Mouse (Mus musculus) neural tube, embryonic 15.5 days (tissue): ENCODE measurements at regions not wholly inside any gene's neighbourhood (a gene's known extent, or its start where the extent isn't known, plus 50 kb on each side); places are given as distances from the start of the nearest gene placed in this dataset. TPM values are rescaled to one million over a fixed set of nuclear protein-coding genes. Genes with fewer than 3 reads are reported as not detected.

Source experiments
- ATAC-seq: fragments of 200-750 bp; cut with Nextera tagmentation; 2 replicates; pipeline ENCODE4 v1.8.0; 2017; ENCODE audit warnings: mild to moderate bottlenecking, moderate TSS enrichment, moderate library complexity; ENCODE audit not compliant: low FRiP score
- H3K27ac ChIP-seq: fragments of 300-500 bp; sonication (generic); replicated peaks from 2 replicates; pipeline ENCODE4 v1.5.1; 2015; ENCODE audit warnings: mild to moderate bottlenecking, inconsistent platforms
- H3K27me3 ChIP-seq: fragments of 300-500 bp; sonication (generic); replicated peaks from 2 replicates; pipeline ENCODE4 v1.6.1; 2015; ENCODE audit warnings: inconsistent platforms
- H3K36me3 ChIP-seq: fragments of 300-500 bp; sonication (generic); 2 replicates; pipeline ENCODE4 v1.6.1; 2015; ENCODE audit warnings: inconsistent platforms
- H3K4me1 ChIP-seq: fragments of 300-500 bp; sonication (generic); 2 replicates; pipeline ENCODE4 v1.6.1; 2015; ENCODE audit warnings: inconsistent platforms
- H3K4me2 ChIP-seq: fragments of 300-500 bp; sonication (generic); 2 replicates; pipeline ENCODE4 v1.6.1; 2015; ENCODE audit warnings: inconsistent platforms, mild to moderate bottlenecking, moderate library complexity
- H3K4me3 ChIP-seq: fragments of 300-500 bp; sonication (generic); replicated peaks from 2 replicates; pipeline ENCODE4 v1.5.1; 2015; ENCODE audit warnings: mild to moderate bottlenecking, inconsistent platforms
- H3K9ac ChIP-seq: fragments of 300-500 bp; sonication (generic); replicated peaks from 2 replicates; pipeline ENCODE4 v1.6.1; 2015; ENCODE audit warnings: mild to moderate bottlenecking, inconsistent platforms
- H3K9me3 ChIP-seq: fragments of 300-500 bp; sonication (generic); replicated peaks from 2 replicates; pipeline ENCODE4 v1.6.1; 2016; ENCODE audit warnings: inconsistent platforms
- WGBS: fragments of 180-500 bp; shearing (Covaris S2); methylation state at CpG from one replicate; pipeline ENCODE4 v1.1.7; 2015; ENCODE audit warnings: mixed read lengths; 5-methylcytosine and 5-hydroxymethylcytosine counted together
- microRNA-seq: library from miRNA; unstranded; fragments of <30 nt; microRNA quantifications from one replicate; pipeline ENCODE4, GENCODE M21; 2017

GRCm38 (mm10) chr4:81506841-81507240 is 64.2 kb upstream of the Mpdz start:
- no peak overlapping the region for H3K27ac ChIP-seq
- ATAC-seq: no peak
- no peaks in the 10 kb centered on the region for H3K36me3 ChIP-seq
- no peak overlapping the region for H3K9ac ChIP-seq
- no peaks in the 10 kb centered on the region for H3K27me3 ChIP-seq
- H3K4me2 ChIP-seq: no peak overlapping the region
- no peaks in the 10 kb centered on the region for H3K9me3 ChIP-seq
- WGBS: 93% methylated on average over 5 of the region's 5 CpGs
- no peak overlapping the region for H3K4me3 ChIP-seq
- no peaks in the 10 kb centered on the region for H3K4me1 ChIP-seq

- Histone ChIP-seq H3K4me1 (no peaks in the 10 kb centered on the region), H3K9me3 (no peaks in the 10 kb centered on the region), H3K4me2 (no peak overlapping the region), H3K4me3 (no peak overlapping the region), H3K9ac (no peak overlapping the region), H3K27me3 (no peaks in the 10 kb centered on the region), H3K36me3 (no peaks in the 10 kb centered on the region), H3K27ac (no peak overlapping the region)
- WGBS: 93% methylated on average over 6 of the region's 6 CpGs
- ATAC-seq: no peak
These were observed 63.7 kb upstream of the Mpdz start for GRCm38 (mm10) chr4:81506306-81506705.

- Histone ChIP-seq H3K4me1 (no peaks in the 10 kb centered on the region), H3K4me2 (no peak overlapping the region), H3K4me3 (no peak overlapping the region), H3K27me3 (no peaks in the 10 kb centered on the region), H3K9ac (no peak overlapping the region), H3K36me3 (no peaks in the 10 kb centered on the region), H3K27ac (no peak overlapping the region), H3K9me3 (no peaks in the 10 kb centered on the region)
- no peak for ATAC-seq
- WGBS: 49% methylated on average over 3 of the region's 3 CpGs
These were observed 62.5 kb upstream of the Mpdz start for GRCm38 (mm10) chr4:81505096-81505495.

GRCm38 (mm10) chr4:81503941-81504340 is 61.3 kb upstream of the Mpdz start:
- Histone ChIP-seq H3K4me3 (no peak overlapping the region), H3K9me3 (no peaks in the 10 kb centered on the region), H3K4me2 (no peak overlapping the region), H3K4me1 (no peaks in the 10 kb centered on the region), H3K27ac (no peak overlapping the region), H3K9ac (no peak overlapping the region), H3K27me3 (no peaks in the 10 kb centered on the region), H3K36me3 (no peaks in the 10 kb centered on the region)
- no peak for ATAC-seq
- WGBS: 77% methylated on average over 5 of the region's 5 CpGs

GRCm38 (mm10) chr4:81501802-81502201 is 59.2 kb upstream of the Mpdz start:
- Histone ChIP-seq H3K9me3 (no peaks in the 10 kb centered on the region), H3K27ac (no peak overlapping the region), H3K27me3 (no peaks in the 10 kb centered on the region), H3K4me3 (no peak overlapping the region), H3K4me2 (no peak overlapping the region), H3K36me3 (no peaks in the 10 kb centered on the region), H3K4me1 (no peaks in the 10 kb centered on the region), H3K9ac (no peak overlapping the region)
- WGBS: 85% methylated on average over 5 of the region's 5 CpGs
- no peak for ATAC-seq

- no peak for ATAC-seq
- no peak overlapping the region for H3K4me2 ChIP-seq
- no peaks in the 10 kb centered on the region for H3K9me3 ChIP-seq
- no peaks in the 10 kb centered on the region for H3K27me3 ChIP-seq
- H3K9ac ChIP-seq: no peak overlapping the region
- no peaks in the 10 kb centered on the region for H3K4me1 ChIP-seq
- 48% methylated on average over 2 of the region's 2 CpGs for WGBS
- H3K4me3 ChIP-seq: no peak overlapping the region
- no peak overlapping the region for H3K27ac ChIP-seq
- H3K36me3 ChIP-seq: no peaks in the 10 kb centered on the region
These were observed 55.5 kb upstream of the Mpdz start for GRCm38 (mm10) chr4:81498133-81498532.

GRCm38 (mm10) chr4:81492811-81493210 is 50.2 kb upstream of the Mpdz start:
- H3K4me2 ChIP-seq: no peak overlapping the region
- ATAC-seq: no peak
- no peaks in the 10 kb centered on the region for H3K9me3 ChIP-seq
- no peaks in the 10 kb centered on the region for H3K36me3 ChIP-seq
- no peaks in the 10 kb centered on the region for H3K4me1 ChIP-seq
- H3K27ac ChIP-seq: no peak overlapping the region
- no peaks in the 10 kb centered on the region for H3K27me3 ChIP-seq
- H3K4me3 ChIP-seq: no peak overlapping the region
- 84% methylated on average over 3 of the region's 3 CpGs for WGBS
- no peak overlapping the region for H3K9ac ChIP-seq

Small RNA genes lying in the stretch of these regions (microRNA-seq; reads per million reads assigned to microRNA genes)
- not detected for gene Gm22402
